Mouse (Mus musculus) hindbrain, embryonic 13.5 days (tissue): ENCODE measurements around the gene Zfp697. TPM values are rescaled to one million over a fixed set of nuclear protein-coding genes. Genes with fewer than 3 reads are reported as not detected.
A peak's percentile ranks its signal among the peaks of the same experiment; 100 is the strongest.

Experiments used
- ATAC-seq: fragments of 200-750 bp; cut with Nextera tagmentation; 2 replicates; pipeline ENCODE4 v1.8.0; 2017; ENCODE audit warnings: moderate TSS enrichment; ENCODE audit not compliant: low FRiP score
- H3K27ac ChIP-seq: fragments of 300-500 bp; sonication (generic); 2 replicates; pipeline ENCODE4 v1.5.1; 2015; ENCODE audit warnings: inconsistent platforms, mild to moderate bottlenecking, moderate library complexity
- H3K27me3 ChIP-seq: fragments of 300-500 bp; sonication (generic); 2 replicates; pipeline ENCODE4 v1.6.1; 2015; ENCODE audit warnings: mild to moderate bottlenecking, inconsistent platforms
- H3K36me3 ChIP-seq: fragments of 300-500 bp; sonication (generic); 2 replicates; pipeline ENCODE4 v1.6.1; 2015; ENCODE audit warnings: mild to moderate bottlenecking, inconsistent platforms
- H3K4me1 ChIP-seq: fragments of 300-500 bp; sonication (generic); replicated peaks from 2 replicates; pipeline ENCODE4 v1.6.1; 2015; ENCODE audit warnings: inconsistent platforms
- H3K4me2 ChIP-seq: fragments of 300-500 bp; sonication (generic); 2 replicates; pipeline ENCODE4 v1.6.1; 2015; ENCODE audit warnings: inconsistent platforms, mild to moderate bottlenecking, moderate library complexity
- H3K4me3 ChIP-seq: fragments of 300-500 bp; sonication (generic); 2 replicates; pipeline ENCODE4 v1.5.1; 2015; ENCODE audit warnings: mild to moderate bottlenecking, inconsistent platforms
- H3K9ac ChIP-seq: fragments of 300-500 bp; sonication (generic); 2 replicates; pipeline ENCODE4 v1.6.1; 2015; ENCODE audit warnings: mild to moderate bottlenecking, inconsistent platforms
- H3K9me3 ChIP-seq: fragments of 300-500 bp; sonication (generic); 2 replicates; pipeline ENCODE4 v1.6.1; 2016; ENCODE audit warnings: inconsistent platforms
- WGBS: fragments of 180-500 bp; shearing (Covaris S2); methylation state at CpG from one replicate; pipeline ENCODE4 v1.1.7; 2015; 5-methylcytosine and 5-hydroxymethylcytosine counted together
- polyA plus RNA-seq: library from polyadenylated mRNA; unstranded; fragments of >200 nt; fragmentation: Nextera tagmentation; extraction: Ambion mirVana; gene quantifications from 2 replicates; pipeline ENCODE4 v1.2.1, GENCODE M21; 2015

The Zfp697 gene
- polyA plus RNA-seq, 1 experiment from 2014 or later: 16.6 TPM

DNA sequence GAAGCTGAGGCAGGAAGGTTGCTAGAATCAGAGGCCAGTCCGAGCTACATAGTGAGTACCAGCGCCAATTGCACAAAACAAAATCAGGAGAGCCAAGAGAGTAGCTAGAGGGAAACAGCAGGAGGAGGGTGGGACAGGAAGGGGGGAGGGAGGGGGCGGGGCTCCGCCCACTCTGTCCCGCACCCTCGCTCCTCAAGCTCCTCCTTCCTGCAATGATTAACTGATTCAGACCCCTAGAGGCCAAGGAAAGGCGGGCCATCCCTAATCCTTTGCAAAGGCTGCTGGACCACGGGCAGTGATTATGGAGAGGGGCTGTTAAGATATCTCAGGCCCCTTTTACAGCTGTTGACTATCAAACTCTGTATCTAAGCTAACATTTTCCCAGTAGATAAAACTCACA is 33.6 kb upstream of the Zfp697 start:
- no peak for ATAC-seq
- Histone ChIP-seq H3K9ac (no peak overlapping the region), H3K4me2 (no peak overlapping the region), H3K4me1 (no peaks in the 10 kb centered on the region), H3K27me3 (peaks cover 6% of the 10 kb centered on the region; the same call in 1 of the 2 replicates), H3K4me3 (no peak overlapping the region), H3K36me3 (no peaks in the 10 kb centered on the region), H3K27ac (no peak overlapping the region), H3K9me3 (no peaks in the 10 kb centered on the region)
- WGBS: 23% methylated on average over 7 of the region's 8 CpGs

DNA sequence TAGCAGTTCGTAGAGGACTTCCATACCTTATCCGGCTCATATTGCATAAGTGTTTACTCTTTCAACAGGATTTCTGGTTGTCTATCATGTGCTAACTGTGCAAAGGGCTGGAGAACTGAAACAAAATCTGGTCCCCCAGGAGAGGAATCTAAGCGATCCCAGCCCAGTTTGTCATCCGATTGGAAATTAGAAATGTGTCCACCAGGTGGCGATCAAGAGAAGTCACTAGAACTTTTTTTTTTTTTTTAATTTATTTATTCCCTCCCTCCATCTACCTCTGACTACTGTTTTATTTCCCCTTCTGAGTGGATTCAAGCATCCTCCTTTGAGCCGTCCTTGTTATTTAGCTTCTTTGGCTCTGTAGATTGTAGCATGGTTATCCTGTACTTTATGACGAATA is 28.4 kb upstream of the Zfp697 start:
- no peaks in the 10 kb centered on the region for H3K9me3 ChIP-seq
- 34% methylated on average over 7 of the region's 7 CpGs for WGBS

DNA sequence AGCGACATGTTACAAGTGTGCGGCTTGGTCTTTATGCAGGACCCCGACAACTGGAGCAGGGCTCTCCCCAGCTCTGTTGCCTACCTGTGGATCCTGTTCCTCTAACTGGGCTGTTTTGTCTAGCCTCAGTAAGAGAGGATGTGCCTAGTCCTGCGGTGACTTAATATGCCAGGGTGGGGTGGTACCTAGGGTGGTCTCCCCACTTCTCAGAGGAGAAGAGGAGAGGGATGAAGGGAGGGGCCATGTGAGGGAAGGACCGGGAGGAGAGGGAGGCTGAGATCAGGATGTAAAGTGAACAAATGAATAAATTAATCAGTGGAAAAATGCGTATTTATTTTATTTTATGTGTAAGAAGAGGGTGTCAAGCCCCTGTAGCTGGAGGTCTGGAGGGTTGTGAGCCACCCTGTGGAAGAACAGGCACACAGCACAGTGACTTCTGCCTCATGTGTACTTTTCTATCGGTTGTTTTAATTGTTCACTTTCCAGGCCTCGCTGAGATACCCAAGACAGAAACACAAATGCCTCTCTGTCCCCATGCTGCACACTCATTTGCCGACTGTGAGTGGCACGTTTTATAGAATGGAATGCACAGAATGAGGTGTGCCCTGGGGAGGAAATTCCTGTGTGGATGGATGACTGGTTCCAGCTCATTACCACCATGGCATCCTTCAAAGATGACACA is 26.8 kb upstream of the Zfp697 start:
- H3K4me3 ChIP-seq: no peak overlapping the region
- peaks cover 14% of the 10 kb centered on the region for H3K4me1 ChIP-seq
- WGBS: 56% methylated on average over 10 of the region's 10 CpGs
- H3K9me3 ChIP-seq: no peaks in the 10 kb centered on the region
- peaks cover 6% of the 10 kb centered on the region; the same call in 1 of the 2 replicates for H3K27me3 ChIP-seq
- peak; percentile 85 for ATAC-seq
- H3K4me2 ChIP-seq: no peak overlapping the region
- peak overlapping the region; percentile 63 for H3K27ac ChIP-seq
- H3K9ac ChIP-seq: no peak overlapping the region
- no peaks in the 10 kb centered on the region for H3K36me3 ChIP-seq

More for the DNA sequence above, 28.4 kb upstream of the Zfp697 start:
- Histone ChIP-seq H3K27ac (no peak overlapping the region), H3K27me3 (peaks cover 6% of the 10 kb centered on the region; the same call in 1 of the 2 replicates), H3K36me3 (no peaks in the 10 kb centered on the region), H3K4me2 (no peak overlapping the region), H3K4me1 (peaks cover 14% of the 10 kb centered on the region), H3K9ac (no peak overlapping the region), H3K4me3 (no peak overlapping the region)
- no peak for ATAC-seq

DNA sequence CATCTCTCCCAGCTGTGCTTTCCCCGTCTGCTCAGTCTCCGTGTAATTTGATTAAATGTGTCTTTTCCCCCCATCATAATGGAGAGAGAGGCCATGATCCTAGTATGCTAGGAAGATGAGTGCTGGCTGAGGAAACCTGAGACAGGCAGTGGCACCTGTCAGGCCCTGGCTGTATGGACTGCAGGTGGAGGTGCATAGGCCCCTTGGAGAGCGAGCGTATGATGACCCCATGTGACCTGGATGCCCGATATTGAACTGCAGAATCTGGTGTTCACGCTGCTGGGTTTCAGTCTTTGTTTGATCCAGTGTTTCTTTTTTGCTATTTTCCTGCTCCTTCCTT is 26.3 kb upstream of the Zfp697 start:
- peak; percentile 76 for ATAC-seq
- 46% methylated on average over 6 of the region's 6 CpGs for WGBS
- peak overlapping the region; percentile 63 for H3K27ac ChIP-seq

DNA sequence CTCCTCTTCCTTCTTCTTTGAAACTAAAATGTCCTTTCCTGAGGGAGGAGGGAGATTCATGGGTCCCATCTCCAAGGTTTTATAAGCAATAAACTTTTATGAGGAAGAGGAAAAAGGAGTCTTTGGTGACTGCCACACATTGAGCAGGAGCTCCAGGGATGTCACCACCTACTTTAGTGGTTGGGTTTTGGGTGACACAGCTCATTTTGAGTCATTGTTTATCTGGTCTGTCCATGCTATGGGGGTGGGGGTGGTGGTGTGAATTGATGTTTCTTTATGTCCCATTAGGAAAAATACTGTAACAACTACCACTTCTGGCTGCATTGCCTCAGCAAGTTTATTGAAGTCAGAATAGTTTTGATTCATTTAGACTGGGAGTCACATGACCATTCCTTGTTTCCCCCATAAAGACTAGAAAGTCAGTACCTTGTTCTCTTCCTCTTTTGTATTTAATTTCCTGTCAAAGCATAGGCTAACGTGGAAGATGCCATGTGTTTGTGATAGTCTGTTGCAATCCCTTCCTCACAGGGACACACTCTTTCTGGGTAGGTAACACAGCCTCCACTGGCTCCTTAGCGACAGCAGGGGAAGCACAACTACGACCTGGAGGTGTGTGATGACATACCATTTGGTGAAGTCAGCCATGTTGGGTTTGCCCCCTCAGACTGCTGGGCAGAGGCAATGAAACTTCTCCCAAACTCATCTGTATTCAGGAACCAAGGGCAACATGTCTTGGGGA is 25.5 kb upstream of the Zfp697 start:
- H3K4me1 ChIP-seq: peaks cover 14% of the 10 kb centered on the region
- no peaks in the 10 kb centered on the region for H3K36me3 ChIP-seq
- no peak overlapping the region for H3K4me3 ChIP-seq
- H3K27me3 ChIP-seq: no peaks in the 10 kb centered on the region
- WGBS: 79% methylated on average over 3 of the region's 3 CpGs
- no peaks in the 10 kb centered on the region for H3K9me3 ChIP-seq
- H3K4me2 ChIP-seq: no peak overlapping the region
- H3K9ac ChIP-seq: no peak overlapping the region
- ATAC-seq: no peak
- H3K27ac ChIP-seq: peak overlapping the region; percentile 63; the same call in 1 of the 2 replicates

More for the DNA sequence above, 26.3 kb upstream of the Zfp697 start:
- no peak overlapping the region for H3K4me2 ChIP-seq
- no peak overlapping the region for H3K4me3 ChIP-seq
- no peaks in the 10 kb centered on the region for H3K9me3 ChIP-seq
- peaks cover 4% of the 10 kb centered on the region; the same call in 1 of the 2 replicates for H3K27me3 ChIP-seq
- H3K9ac ChIP-seq: no peak overlapping the region
- H3K4me1 ChIP-seq: peaks cover 14% of the 10 kb centered on the region
- no peaks in the 10 kb centered on the region for H3K36me3 ChIP-seq

DNA sequence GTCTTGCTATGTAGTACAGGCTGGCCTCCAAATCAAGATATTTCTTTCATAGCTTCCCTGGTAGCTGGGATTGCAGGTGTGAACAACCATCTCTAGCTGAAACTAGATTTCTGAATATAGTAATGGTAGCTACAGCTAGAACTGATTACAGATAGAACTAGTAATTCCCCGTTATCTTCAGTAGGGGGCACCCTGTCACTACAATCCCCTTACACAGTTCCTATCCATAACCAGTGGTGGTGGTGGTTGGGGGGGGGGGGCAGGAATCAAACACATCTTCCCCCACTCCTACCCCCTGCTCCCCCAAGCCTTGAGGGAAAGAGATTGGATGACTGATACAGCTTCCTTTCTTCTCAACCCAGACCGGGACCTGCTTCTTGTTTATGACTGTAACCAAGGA is 19.5 kb upstream of the Zfp697 start:
- H3K36me3 ChIP-seq: no peaks in the 10 kb centered on the region
- H3K4me3 ChIP-seq: no peak overlapping the region
- H3K9ac ChIP-seq: no peak overlapping the region
- no peaks in the 10 kb centered on the region for H3K4me1 ChIP-seq
- no peaks in the 10 kb centered on the region for H3K9me3 ChIP-seq
- no peak for ATAC-seq
- no peak overlapping the region for H3K4me2 ChIP-seq
- no peaks in the 10 kb centered on the region for H3K27me3 ChIP-seq
- WGBS: 40% methylated on average over 2 of the region's 2 CpGs
- H3K27ac ChIP-seq: no peak overlapping the region

DNA sequence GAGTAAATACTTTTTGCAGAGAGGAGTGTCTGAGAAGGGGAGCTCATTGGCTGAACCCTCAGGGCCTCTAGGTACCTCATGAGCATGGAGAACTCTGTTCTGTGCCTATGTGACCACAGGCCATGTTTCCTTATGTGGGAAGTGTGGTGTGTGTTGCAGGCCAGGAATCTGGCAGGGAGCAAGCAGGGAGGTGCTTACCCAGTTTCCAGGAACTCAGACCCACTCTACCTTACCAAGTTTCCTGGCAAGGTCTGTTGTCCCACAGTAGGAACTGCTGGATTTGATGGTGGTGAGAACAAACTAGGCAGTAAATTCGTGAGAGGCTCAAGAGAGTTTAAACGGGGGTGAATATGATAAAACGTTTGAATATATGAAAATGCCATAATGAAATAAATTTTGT is 16.2 kb upstream of the Zfp697 start:
- Histone ChIP-seq H3K4me3 (no peak overlapping the region), H3K36me3 (no peaks in the 10 kb centered on the region), H3K4me1 (no peaks in the 10 kb centered on the region), H3K27me3 (no peaks in the 10 kb centered on the region), H3K27ac (no peak overlapping the region), H3K9me3 (0 out of 2 replicates have a peak, but pooled peaks cover under 1% of the 10 kb centered on the region), H3K9ac (no peak overlapping the region), H3K4me2 (no peak overlapping the region)
- ATAC-seq: no peak
- WGBS: 82% methylated on average over 3 of the region's 3 CpGs

DNA sequence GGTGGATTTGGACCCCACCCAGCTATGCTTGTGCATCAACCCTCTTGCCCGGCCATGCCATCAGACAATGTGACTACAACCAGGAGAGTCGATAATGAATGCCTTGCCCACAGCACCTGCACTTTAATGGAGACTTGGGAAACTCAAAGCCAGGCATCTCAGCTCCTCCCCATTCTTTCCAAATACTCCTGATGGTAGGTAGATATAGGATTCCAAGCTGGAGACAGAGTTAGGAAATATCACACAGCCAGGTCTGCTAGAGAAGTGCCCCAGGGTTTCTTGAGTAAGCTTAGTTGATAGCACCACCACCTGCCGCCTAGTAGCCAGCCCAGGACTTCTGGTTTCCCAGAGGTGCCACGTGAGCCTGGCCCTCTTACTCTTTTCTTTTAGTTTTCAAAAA is 15.4 kb upstream of the Zfp697 start:
- WGBS: 85% methylated on average over 4 of the region's 4 CpGs
- no peak for ATAC-seq
- Histone ChIP-seq H3K9ac (no peak overlapping the region), H3K4me2 (no peak overlapping the region), H3K27ac (no peak overlapping the region), H3K9me3 (0 out of 2 replicates have a peak, but pooled peaks cover 8% of the 10 kb centered on the region), H3K4me3 (no peak overlapping the region), H3K4me1 (no peaks in the 10 kb centered on the region), H3K36me3 (no peaks in the 10 kb centered on the region), H3K27me3 (no peaks in the 10 kb centered on the region)

DNA sequence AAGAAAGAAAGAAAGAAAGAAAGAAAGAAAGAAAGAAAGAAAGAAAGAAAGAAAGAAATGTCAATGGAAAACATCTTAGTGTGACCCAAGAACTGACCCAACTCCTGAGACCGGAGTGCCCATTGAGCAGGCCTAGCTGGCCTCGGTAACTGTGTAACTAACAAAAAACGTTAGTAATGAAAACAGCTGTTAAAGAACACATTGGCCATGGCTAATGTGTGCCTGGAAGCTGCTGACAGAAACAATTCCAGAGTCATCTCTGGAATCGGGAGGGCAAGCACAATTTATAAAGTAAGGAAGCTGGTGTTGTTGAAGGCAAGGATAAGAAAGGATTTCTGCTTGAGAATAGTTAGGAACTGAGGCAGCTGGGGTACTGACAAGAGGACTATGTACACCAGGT is 14.0 kb upstream of the Zfp697 start:
- 68% methylated on average over 4 of the region's 4 CpGs for WGBS
- no peak overlapping the region for H3K9ac ChIP-seq
- ATAC-seq: no peak

DNA sequence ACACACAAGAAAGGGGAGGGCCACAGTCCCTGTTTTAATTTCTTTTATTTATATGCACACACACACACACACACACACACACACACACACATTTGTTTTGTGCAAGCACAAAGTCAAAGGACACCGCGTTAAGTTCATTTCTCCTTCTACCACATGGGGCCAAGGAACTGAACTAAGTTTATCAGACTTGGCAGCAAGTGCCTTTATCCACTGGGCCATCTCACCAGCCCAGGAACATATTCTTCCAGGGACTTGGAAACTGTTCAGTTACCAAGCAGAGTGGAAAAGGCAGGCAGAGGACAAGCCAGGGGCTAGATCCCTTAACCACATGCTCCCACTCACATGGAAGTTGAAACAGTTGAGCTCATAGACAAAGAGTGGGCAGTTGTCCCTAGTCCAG is 13.5 kb upstream of the Zfp697 start:
- Histone ChIP-seq H3K4me3 (no peak overlapping the region), H3K4me1 (no peaks in the 10 kb centered on the region), H3K9me3 (0 out of 2 replicates have a peak, but pooled peaks cover 8% of the 10 kb centered on the region), H3K9ac (no peak overlapping the region), H3K36me3 (no peaks in the 10 kb centered on the region), H3K4me2 (no peak overlapping the region), H3K27me3 (no peaks in the 10 kb centered on the region), H3K27ac (no peak overlapping the region)
- WGBS: 93% methylated on average over 2 of the region's 2 CpGs
- no peak for ATAC-seq

More for the DNA sequence above, 14.0 kb upstream of the Zfp697 start:
- Histone ChIP-seq H3K4me3 (no peak overlapping the region), H3K27me3 (no peaks in the 10 kb centered on the region), H3K27ac (no peak overlapping the region), H3K4me2 (no peak overlapping the region), H3K9me3 (0 out of 2 replicates have a peak, but pooled peaks cover 8% of the 10 kb centered on the region), H3K4me1 (no peaks in the 10 kb centered on the region), H3K36me3 (no peaks in the 10 kb centered on the region)

DNA sequence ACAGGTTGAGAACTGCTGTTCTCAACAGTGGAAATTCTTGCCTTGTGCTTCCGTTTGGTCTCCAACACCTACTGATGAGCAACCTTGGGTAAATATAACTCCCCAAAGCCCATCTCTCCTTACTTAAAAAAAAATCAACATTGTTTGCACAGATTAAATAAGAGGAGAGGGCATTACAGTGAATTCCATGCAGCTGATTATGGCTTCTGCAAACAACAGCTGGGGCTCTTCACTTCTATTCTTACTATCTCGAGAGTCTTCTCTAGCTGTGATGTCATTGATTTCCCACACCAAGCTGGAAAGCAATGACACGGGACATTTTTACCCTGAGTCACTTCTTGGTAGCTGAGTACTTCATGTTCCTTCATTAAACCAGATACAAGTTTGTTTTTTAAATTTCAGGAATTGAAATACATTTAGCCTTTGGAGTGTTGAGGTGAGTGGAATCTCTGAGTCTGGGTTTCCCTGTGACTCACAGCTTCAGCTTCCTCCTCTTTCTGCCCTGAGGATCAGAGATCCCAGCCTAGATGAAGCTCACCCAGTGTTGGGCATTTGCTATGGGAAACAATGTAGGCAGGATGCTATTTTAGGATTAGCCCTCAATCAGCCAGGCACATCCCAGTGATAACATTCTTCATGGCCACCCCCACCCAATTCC is 8.1 kb upstream of the Zfp697 start:
- no peaks in the 10 kb centered on the region for H3K36me3 ChIP-seq
- H3K9ac ChIP-seq: no peak overlapping the region
- H3K27me3 ChIP-seq: no peaks in the 10 kb centered on the region; the same call in 1 of the 2 replicates
- H3K27ac ChIP-seq: no peak overlapping the region
- H3K4me3 ChIP-seq: no peak overlapping the region
- no peaks in the 10 kb centered on the region for H3K4me1 ChIP-seq
- WGBS: 85% methylated on average over 3 of the region's 3 CpGs
- H3K9me3 ChIP-seq: 0 out of 2 replicates have a peak, but pooled peaks cover 8% of the 10 kb centered on the region
- no peak for ATAC-seq
- no peak overlapping the region for H3K4me2 ChIP-seq

DNA sequence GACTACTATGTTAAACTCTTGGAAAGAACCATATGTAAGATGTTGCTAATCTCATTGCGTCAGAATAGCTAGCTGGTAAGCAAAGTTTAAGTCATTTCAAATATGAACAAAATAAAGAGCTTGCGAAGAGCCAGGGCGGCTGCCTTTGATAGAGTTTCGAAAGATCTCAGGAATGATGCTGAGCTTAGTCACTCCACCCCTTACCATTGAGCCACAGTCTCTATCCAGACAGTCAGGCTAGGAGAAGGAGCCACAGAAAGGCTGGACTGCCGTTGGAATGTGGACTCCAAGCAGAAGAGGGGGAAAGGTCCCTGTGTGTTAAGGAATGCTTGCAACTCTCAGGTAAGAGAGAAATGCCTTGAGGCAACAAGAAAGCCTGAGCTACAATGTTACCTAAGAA is 7.3 kb upstream of the Zfp697 start:
- H3K4me2 ChIP-seq: no peak overlapping the region

More for the DNA sequence above, 7.3 kb upstream of the Zfp697 start:
- no peak overlapping the region for H3K27ac ChIP-seq
- no peaks in the 10 kb centered on the region for H3K36me3 ChIP-seq
- no peak overlapping the region for H3K4me3 ChIP-seq
- H3K9ac ChIP-seq: no peak overlapping the region
- 0 out of 2 replicates have a peak, but pooled peaks cover 8% of the 10 kb centered on the region for H3K9me3 ChIP-seq
- H3K27me3 ChIP-seq: no peaks in the 10 kb centered on the region; the same call in 1 of the 2 replicates
- no peaks in the 10 kb centered on the region for H3K4me1 ChIP-seq
- WGBS: 87% methylated on average over 5 of the region's 5 CpGs
- no peak for ATAC-seq
